ENCODE assay signal across 8 mouse cellular contexts in genomic region chr11:7055455-7056017, GRCm38 (mm10). TPM values are rescaled to one million over a fixed set of nuclear protein-coding genes. Genes with fewer than 3 reads are reported as not detected.
A peak's percentile ranks its signal among the peaks of the same experiment; 100 is the strongest.
DNase-seq lines count a peak whose midpoint lies in the region; ATAC-seq and TF ChIP-seq lines count a peak whose summit lies in the region.

No protein-coding gene starts in this region.

- peak; percentile 69 for DNase-seq in lung, embryonic 14.5 days
- DNase-seq in lung, postnatal 4 days = no peak
- DNase-seq in left cerebral cortex, postnatal 14 days (ENCODE audit: low spot score in 2 of 2) = peak; percentile 68 to 91
- DNase-seq in right cerebral cortex, postnatal 36 days (ENCODE audit: low spot score in 2 of 2) = peak; percentile 71 to 75
- DNase-seq in c-Kit-positive CD71-positive TER-119-positive erythroid progenitor cells, embryonic 14.5 days (ENCODE audit: low spot score) = no peak
- DNase-seq in lung, postnatal 0 days (ENCODE audit: low spot score) = no peak

- no peaks in the 10 kb centered on the region for H3K36me3 ChIP-seq in lung, embryonic 14.5 days (ENCODE audit: insufficient read depth)
- no peaks in the 10 kb centered on the region for H3K36me3 ChIP-seq in embryonic facial prominence, embryonic 13.5 days
- H3K36me3 ChIP-seq in heart, embryonic 15.5 days = no peaks in the 10 kb centered on the region
- H3K36me3 ChIP-seq in lung, postnatal 0 days (ENCODE audit: insufficient read depth, low read length) = no peaks in the 10 kb centered on the region

- intact Hi-C loops in left cerebral cortex, postnatal 14 days (cut with DNase I) = no loop called here

- ATAC-seq in lung, embryonic 14.5 days (ENCODE audit: insufficient read depth) = peak; percentile 91
- 0 out of 2 replicates have a peak, but pooled peaks have one; percentile 62 for ATAC-seq in embryonic facial prominence, embryonic 13.5 days (ENCODE audit: insufficient number of reproducible peaks, insufficient read depth, low FRiP score, low TSS enrichment, low read depth)
- ATAC-seq in heart, embryonic 15.5 days (replicated peaks; ENCODE audit: insufficient number of reproducible peaks, insufficient read depth, low FRiP score, low read depth) = peak; percentile 92
- no peak; the same call in 1 of the 2 replicates for ATAC-seq in lung, postnatal 0 days

- H3K9ac ChIP-seq in lung, embryonic 14.5 days = no peak overlapping the region
- H3K9ac ChIP-seq in embryonic facial prominence, embryonic 13.5 days = peak overlapping the region; percentile 12; the same call in 1 of the 2 replicates
- no peak overlapping the region for H3K9ac ChIP-seq in heart, embryonic 15.5 days
- no peak overlapping the region for H3K9ac ChIP-seq in lung, postnatal 0 days (replicated peaks; ENCODE audit: low read depth)

- TF ChIP-seq EP300 in lung, postnatal 0 days (IDR thresholded peaks at IDR 0.05) = no peak

- H3K27me3 ChIP-seq in lung, embryonic 14.5 days (ENCODE audit: insufficient read depth, low read length) = peaks cover 21% of the 10 kb centered on the region; the same call in 1 of the 2 replicates
- peaks cover 66% of the 10 kb centered on the region for H3K27me3 ChIP-seq in embryonic facial prominence, embryonic 13.5 days
- H3K27me3 ChIP-seq in heart, embryonic 15.5 days = peaks cover 43% of the 10 kb centered on the region
- 0 out of 2 replicates have a peak, but pooled peaks cover 8% of the 10 kb centered on the region for H3K27me3 ChIP-seq in lung, postnatal 0 days (replicated peaks; ENCODE audit: insufficient read depth, low read length)

- 9% methylated on average over 14 of the region's 14 CpGs for WGBS in lung, embryonic 14.5 days
- 12% methylated on average over 14 of the region's 14 CpGs for WGBS in embryonic facial prominence, embryonic 13.5 days
- 7% methylated on average over 14 of the region's 14 CpGs for WGBS in heart, embryonic 15.5 days
- WGBS in lung, postnatal 0 days = 15% methylated on average over 14 of the region's 14 CpGs

- no peaks in the 10 kb centered on the region for H3K9me3 ChIP-seq in lung, embryonic 14.5 days (ENCODE audit: low read depth, low read length)
- no peaks in the 10 kb centered on the region for H3K9me3 ChIP-seq in embryonic facial prominence, embryonic 13.5 days
- H3K9me3 ChIP-seq in heart, embryonic 15.5 days (replicated peaks) = no peaks in the 10 kb centered on the region
- no peaks in the 10 kb centered on the region for H3K9me3 ChIP-seq in lung, postnatal 0 days (ENCODE audit: low read length)

- H3K4me3 ChIP-seq in lung, embryonic 14.5 days (ENCODE audit: low read depth, low read length) = no peak overlapping the region
- no peak overlapping the region for H3K4me3 ChIP-seq in embryonic facial prominence, embryonic 13.5 days
- peak overlapping the region; percentile 13; the same call in 1 of the 2 replicates for H3K4me3 ChIP-seq in heart, embryonic 15.5 days
- H3K4me3 ChIP-seq in lung, postnatal 0 days (ENCODE audit: low read depth, low read length) = no peak overlapping the region

- no peak overlapping the region for H3K27ac ChIP-seq in lung, embryonic 14.5 days (ENCODE audit: low read depth)
- no peak overlapping the region for H3K27ac ChIP-seq in embryonic facial prominence, embryonic 13.5 days
- H3K27ac ChIP-seq in heart, embryonic 15.5 days = peak overlapping the region; percentile 90
- no peak overlapping the region for H3K27ac ChIP-seq in lung, postnatal 0 days (ENCODE audit: low read length)

- H3K4me2 ChIP-seq in lung, embryonic 14.5 days = peak overlapping the region; percentile 36
- H3K4me2 ChIP-seq in embryonic facial prominence, embryonic 13.5 days = peak overlapping the region; percentile 45
- peak overlapping the region; percentile 52 for H3K4me2 ChIP-seq in heart, embryonic 15.5 days
- H3K4me2 ChIP-seq in lung, postnatal 0 days (replicated peaks; ENCODE audit: low read depth, low read length) = no peak overlapping the region

- TF ChIP-seq CTCF in lung, embryonic 14.5 days (IDR thresholded peaks at IDR 0.05; ENCODE audit: low read depth) = no peak
- TF ChIP-seq CTCF in lung, postnatal 0 days (IDR thresholded peaks at IDR 0.05) = no peak

- H3K4me1 ChIP-seq in lung, embryonic 14.5 days (ENCODE audit: insufficient read depth) = 0 out of 2 replicates have a peak, but pooled peaks cover 3% of the 10 kb centered on the region
- H3K4me1 ChIP-seq in embryonic facial prominence, embryonic 13.5 days = peaks cover 14% of the 10 kb centered on the region
- peaks cover 21% of the 10 kb centered on the region for H3K4me1 ChIP-seq in heart, embryonic 15.5 days (replicated peaks)
- H3K4me1 ChIP-seq in lung, postnatal 0 days (ENCODE audit: insufficient read depth, low read depth, low read length) = no peaks in the 10 kb centered on the region

RNA-seq across cellular contexts. Expression of gene Adcy1, which starts 7.8 kb away (rescaled TPM):
- 1.5 TPM in 2 replicates for polyA plus RNA-seq in lung, embryonic 14.5 days (2014; fragmentation: Nextera tagmentation; extraction: Ambion mirVana)
- 1.1 and 1.2 TPM in 2 replicates for polyA plus RNA-seq in embryonic facial prominence, embryonic 13.5 days (2015; fragmentation: Nextera tagmentation; extraction: Ambion mirVana)
- polyA plus RNA-seq in heart, embryonic 15.5 days (2015; fragmentation: Nextera tagmentation; extraction: Ambion mirVana) = 0.50 and 0.85 TPM in 2 replicates
- 100 to 1,000 TPM; 319 to 338 TPM for total RNA-seq in left cerebral cortex, postnatal 14 days (2021)
- 0.24 and 0.31 TPM in 2 replicates for polyA plus RNA-seq in lung, postnatal 0 days (2015; fragmentation: Nextera tagmentation; extraction: Ambion mirVana)

Comparison
In these comparisons a context has a peak if more than half of its experiments do, and no peak if none do; other contexts are left out.
1. DNase-seq: peak in lung, embryonic 14.5 days (single experiment), left cerebral cortex, postnatal 14 days (2 of 2) and right cerebral cortex, postnatal 36 days (2 of 2); none in lung, postnatal 4 days (0 of 2), c-Kit-positive CD71-positive TER-119-positive erythroid progenitor cells, embryonic 14.5 days (single experiment) and lung, postnatal 0 days (single experiment).